Mouse (Mus musculus) gastrocnemius, postnatal 25 days (tissue): ENCODE data around the gene Plekhg6. TPM values are rescaled to one million over a fixed set of nuclear protein-coding genes. Genes with fewer than 3 reads are reported as not detected.

Experiments used
- DNase-seq: peaks from one replicate; pipeline ENCODE4 v3.0.0; 2022
- total RNA-seq, 2 experiments: library from RNA; stranded (reverse); gene quantifications; 1 replicate in 1 of 2; 2 replicates in 1 of 2; pipeline ENCODE4 v1.2.3; 2021

The Plekhg6 gene
- total RNA-seq, 2 experiments from 2014 or later = not detected

GRCm38 (mm10) chr6:125385066-125385974, 4.7 kb upstream of the Plekhg6 start:
- DNase-seq = no peak

GRCm38 (mm10) chr6:125382024-125382423, 1.4 kb upstream of the Plekhg6 start:
- no peak for DNase-seq

GRCm38 (mm10) chr6:125379781-125380180, 812 bp downstream of the Plekhg6 start:
- DNase-seq = no peak

GRCm38 (mm10) chr6:125378621-125379020, 2.0 kb downstream of the Plekhg6 start:
- no peak for DNase-seq

- DNase-seq = peak; percentile 58
Measured at GRCm38 (mm10) chr6:125377582-125378451, 2.8 kb downstream of the Plekhg6 start.

GRCm38 (mm10) chr6:125377042-125377441, 3.6 kb downstream of the Plekhg6 start:
- DNase-seq = no peak

- no peak for DNase-seq
Measured at GRCm38 (mm10) chr6:125367758-125368371, 12.7 kb downstream of the Plekhg6 start.

GRCm38 (mm10) chr6:125366133-125366532, 14.5 kb downstream of the Plekhg6 start:
- DNase-seq = no peak

- no peak for DNase-seq
Measured at GRCm38 (mm10) chr6:125365522-125365921, 15.1 kb downstream of the Plekhg6 start.

- no peak for DNase-seq
Measured at GRCm38 (mm10) chr6:125364448-125364847, 16.1 kb downstream of the Plekhg6 start.

GRCm38 (mm10) chr6:125363451-125364242, 16.9 kb downstream of the Plekhg6 start:
- no peak for DNase-seq

GRCm38 (mm10) chr6:125363021-125363420, 17.6 kb downstream of the Plekhg6 start:
- no peak for DNase-seq

GRCm38 (mm10) chr6:125361467-125362291, 18.9 kb downstream of the Plekhg6 start:
- DNase-seq = no peak

GRCm38 (mm10) chr6:125360846-125361245, 19.7 kb downstream of the Plekhg6 start:
- no peak for DNase-seq

GRCm38 (mm10) chr6:125359999-125360398, 20.6 kb downstream of the Plekhg6 start:
- DNase-seq = no peak

- DNase-seq = no peak
Measured at GRCm38 (mm10) chr6:125357334-125357733, 23.3 kb downstream of the Plekhg6 start.

- no peak for DNase-seq
Measured at GRCm38 (mm10) chr6:125356264-125356663, 24.3 kb downstream of the Plekhg6 start.

- DNase-seq = no peak
Measured at GRCm38 (mm10) chr6:125355197-125355741, 25.3 kb downstream of the Plekhg6 start.

- DNase-seq = peak; percentile 79
Measured at GRCm38 (mm10) chr6:125354352-125355151, 26.0 kb downstream of the Plekhg6 start.
